In genomic region chr17:47924383-47925339, GRCm38 (mm10) we compare ENCODE assay signal across 8 mouse cellular contexts. TPM values are rescaled to one million over a fixed set of nuclear protein-coding genes. Genes with fewer than 3 reads are reported as not detected.
DNase-seq lines count a peak whose midpoint lies in the region; ATAC-seq and TF ChIP-seq lines count a peak whose summit lies in the region.

Gene Foxp4, minus strand, starts transcription at chr17:47924645.

- DNase-seq in CH12.LX (ENCODE audit: extremely low read depth) = peak; percentile 86
- DNase-seq in c-Kit-positive CD71-negative TER-119-negative erythroid progenitor cells, embryonic 14.5 days (ENCODE audit: low read depth) = peak; percentile 82
- DNase-seq in forebrain, embryonic 11.5 days (ENCODE audit: low spot score) = peak; percentile 96
- DNase-seq in kidney, postnatal 25 days = peak; percentile 85 to 92
- DNase-seq in stomach, postnatal 0 days (ENCODE audit: low spot score) = peak; percentile 92

- no peak for TF ChIP-seq RAD21 in CH12.LX (IDR thresholded peaks at IDR 0.05; ENCODE audit: low read depth, low read length)

- peaks cover 8 to 40% of the 10 kb centered on the region in 2 experiments for H3K4me1 ChIP-seq in CH12.LX (ENCODE audit: control insufficient read depth in 1 of 2, insufficient read depth in 2 of 2)
- H3K4me1 ChIP-seq in forebrain, embryonic 11.5 days (replicated peaks; ENCODE audit: control insufficient read depth, insufficient read depth, low read length) = peaks cover 22% of the 10 kb centered on the region
- peaks cover 19% of the 10 kb centered on the region for H3K4me1 ChIP-seq in heart, embryonic 16.5 days (ENCODE audit: control insufficient read depth, insufficient read depth, low read length)
- H3K4me1 ChIP-seq in liver, embryonic 16.5 days (ENCODE audit: control insufficient read depth, low read depth, low read length) = peaks cover 14% of the 10 kb centered on the region
- H3K4me1 ChIP-seq in neural tube, embryonic 12.5 days = peaks cover 50% of the 10 kb centered on the region
- peaks cover 3% of the 10 kb centered on the region; the same call in 1 of the 2 replicates for H3K4me1 ChIP-seq in stomach, postnatal 0 days (replicated peaks; ENCODE audit: control insufficient read depth, insufficient read depth)

- peak; percentile 80 for ATAC-seq in forebrain, embryonic 11.5 days (replicated peaks; ENCODE audit: low FRiP score)
- ATAC-seq in heart, embryonic 16.5 days (replicated peaks; ENCODE audit: extremely low read depth, insufficient read depth, low FRiP score) = peak; percentile 87
- ATAC-seq in liver, embryonic 16.5 days (ENCODE audit: low read depth) = peak; percentile 82
- peak; percentile 79 for ATAC-seq in neural tube, embryonic 12.5 days (ENCODE audit: low FRiP score, low read depth)
- peak; percentile 89 for ATAC-seq in stomach, postnatal 0 days (ENCODE audit: low FRiP score, low TSS enrichment)

- peaks cover 2 to 32% of the 10 kb centered on the region in 2 experiments for H3K36me3 ChIP-seq in CH12.LX (replicated peaks in 1 of 2; ENCODE audit: control insufficient read depth in 1 of 2, insufficient read depth in 1 of 2, low read length in 1 of 2)
- H3K36me3 ChIP-seq in forebrain, embryonic 11.5 days (ENCODE audit: control insufficient read depth, insufficient read depth, low read length) = no peaks in the 10 kb centered on the region
- no peaks in the 10 kb centered on the region for H3K36me3 ChIP-seq in heart, embryonic 16.5 days (ENCODE audit: control insufficient read depth, insufficient read depth)
- no peaks in the 10 kb centered on the region for H3K36me3 ChIP-seq in liver, embryonic 16.5 days (ENCODE audit: control insufficient read depth, insufficient read depth)
- peaks cover 2% of the 10 kb centered on the region; the same call in 1 of the 2 replicates for H3K36me3 ChIP-seq in neural tube, embryonic 12.5 days
- H3K36me3 ChIP-seq in stomach, postnatal 0 days (ENCODE audit: control insufficient read depth, insufficient read depth, low read length) = no peaks in the 10 kb centered on the region

- dilution Hi-C loops in CH12.LX (cut with MboI; ENCODE audit: extremely low pct_ligation_motif_present, extremely low pct_unique_long_range_greater_than_20kb, low sequenced_read_pairs) = no loop called here

- peaks cover 15% of the 10 kb centered on the region for H3K79me2 ChIP-seq in CH12.LX (replicated peaks; ENCODE audit: control insufficient read depth, extremely low read depth, insufficient read depth, poor library complexity, severe bottlenecking)

- no peak for TF ChIP-seq EP300 in CH12.LX (IDR thresholded peaks at IDR 0.05; ENCODE audit: low read length)
- no peak for TF ChIP-seq EP300 in stomach, postnatal 0 days (optimal IDR thresholded peaks at IDR 0.05)

- H3K27ac ChIP-seq in CH12.LX (ENCODE audit: insufficient read depth, low read depth) = peak within 1 kb of the TSS; percentile 88
- H3K27ac ChIP-seq in forebrain, embryonic 11.5 days (ENCODE audit: low read depth, low read length) = peak within 1 kb of the TSS; percentile 93
- H3K27ac ChIP-seq in heart, embryonic 16.5 days (ENCODE audit: low read length) = peak within 1 kb of the TSS; percentile 95
- peak within 1 kb of the TSS; percentile 82 for H3K27ac ChIP-seq in liver, embryonic 16.5 days (ENCODE audit: low read length)
- peak within 1 kb of the TSS; percentile 72 for H3K27ac ChIP-seq in neural tube, embryonic 12.5 days
- H3K27ac ChIP-seq in stomach, postnatal 0 days (replicated peaks) = peak within 1 kb of the TSS; percentile 97

- TF ChIP-seq CTCF in CH12.LX (conservative IDR thresholded peaks at IDR 0.05 in 1 of 2, IDR thresholded peaks at IDR 0.05 in 1 of 2; ENCODE audit: low read depth in 2 of 2, low read length in 2 of 2) = no peak
- no peak for TF ChIP-seq CTCF in stomach, postnatal 0 days (IDR thresholded peaks at IDR 0.05; ENCODE audit: low read depth)

- peak within 1 kb of the TSS; percentile 85 for H3K9ac ChIP-seq in CH12.LX (ENCODE audit: insufficient read depth, low read depth)
- H3K9ac ChIP-seq in forebrain, embryonic 11.5 days (ENCODE audit: low read length) = peak within 1 kb of the TSS; percentile 96
- peak within 1 kb of the TSS; percentile 96 for H3K9ac ChIP-seq in heart, embryonic 16.5 days (ENCODE audit: low read length)
- peak within 1 kb of the TSS; percentile 73 for H3K9ac ChIP-seq in liver, embryonic 16.5 days (ENCODE audit: low read depth, low read length)
- H3K9ac ChIP-seq in neural tube, embryonic 12.5 days = peak within 1 kb of the TSS; percentile 91
- peak within 1 kb of the TSS; percentile 92 for H3K9ac ChIP-seq in stomach, postnatal 0 days (ENCODE audit: low read length)

- H3K9me3 ChIP-seq in CH12.LX (replicated peaks; ENCODE audit: low read length) = no peaks in the 10 kb centered on the region
- H3K9me3 ChIP-seq in forebrain, embryonic 11.5 days (ENCODE audit: control insufficient read depth, low read length) = no peaks in the 10 kb centered on the region
- H3K9me3 ChIP-seq in heart, embryonic 16.5 days (replicated peaks; ENCODE audit: control insufficient read depth, low read length) = peaks cover 5% of the 10 kb centered on the region; the same call in 1 of the 2 replicates
- H3K9me3 ChIP-seq in liver, embryonic 16.5 days (replicated peaks; ENCODE audit: control insufficient read depth, low read length) = no peaks in the 10 kb centered on the region
- H3K9me3 ChIP-seq in neural tube, embryonic 12.5 days = no peaks in the 10 kb centered on the region
- no peaks in the 10 kb centered on the region for H3K9me3 ChIP-seq in stomach, postnatal 0 days (ENCODE audit: control insufficient read depth, low read length)

- peak; percentile 65 for TF ChIP-seq POLR2A in CH12.LX (IDR thresholded peaks at IDR 0.05; ENCODE audit: low read depth, low read length)

- peak within 1 kb of the TSS; percentile 66 to 83 (median 73) for H3K4me3 ChIP-seq in CH12.LX (replicated peaks in 1 of 3; ENCODE audit: low read depth in 2 of 3, low read length in 2 of 3, poor library complexity in 1 of 3)
- H3K4me3 ChIP-seq in forebrain, embryonic 11.5 days (ENCODE audit: low read depth, low read length) = peak within 1 kb of the TSS; percentile 93
- peak within 1 kb of the TSS; percentile 97 for H3K4me3 ChIP-seq in heart, embryonic 16.5 days (ENCODE audit: low read length)
- peak within 1 kb of the TSS; percentile 77 for H3K4me3 ChIP-seq in liver, embryonic 16.5 days (ENCODE audit: low read depth, low read length)
- peak within 1 kb of the TSS; percentile 88 for H3K4me3 ChIP-seq in neural tube, embryonic 12.5 days
- H3K4me3 ChIP-seq in stomach, postnatal 0 days (ENCODE audit: low read depth, low read length) = peak within 1 kb of the TSS; percentile 96

- no peaks in the 10 kb centered on the region for H3K27me3 ChIP-seq in CH12.LX (replicated peaks)
- peaks cover 13% of the 10 kb centered on the region for H3K27me3 ChIP-seq in forebrain, embryonic 11.5 days (ENCODE audit: control insufficient read depth, insufficient read depth, low read length)
- 0 out of 2 replicates have a peak, but pooled peaks cover 4% of the 10 kb centered on the region for H3K27me3 ChIP-seq in heart, embryonic 16.5 days (ENCODE audit: control insufficient read depth, insufficient read depth, low read length)
- peaks cover 43% of the 10 kb centered on the region for H3K27me3 ChIP-seq in liver, embryonic 16.5 days (ENCODE audit: control insufficient read depth, insufficient read depth, low read depth, low read length)
- H3K27me3 ChIP-seq in neural tube, embryonic 12.5 days (replicated peaks) = no peaks in the 10 kb centered on the region
- H3K27me3 ChIP-seq in stomach, postnatal 0 days (ENCODE audit: control insufficient read depth, insufficient read depth, low read length) = no peaks in the 10 kb centered on the region

- peak within 1 kb of the TSS; percentile 95 for H3K4me2 ChIP-seq in CH12.LX (ENCODE audit: insufficient read depth, low read depth, poor library complexity, severe bottlenecking)
- H3K4me2 ChIP-seq in forebrain, embryonic 11.5 days (ENCODE audit: low read depth, low read length, severe bottlenecking) = peak within 1 kb of the TSS; percentile 96
- peak within 1 kb of the TSS; percentile 98 for H3K4me2 ChIP-seq in heart, embryonic 16.5 days (ENCODE audit: low read depth, low read length)
- H3K4me2 ChIP-seq in liver, embryonic 16.5 days (ENCODE audit: low read depth, low read length) = peak within 1 kb of the TSS; percentile 89
- H3K4me2 ChIP-seq in neural tube, embryonic 12.5 days (replicated peaks) = peak within 1 kb of the TSS; percentile 98
- peak within 1 kb of the TSS; percentile 90 for H3K4me2 ChIP-seq in stomach, postnatal 0 days (replicated peaks; ENCODE audit: low read depth)

- in situ Hi-C loops in CH12.LX (cut with MboI; ENCODE audit: low pct_ligation_motif_present, low pct_unique_long_range_greater_than_20kb, low sequenced_read_pairs) = no loop called here

- WGBS in forebrain, embryonic 11.5 days = under 1% methylated on average over 89 of the region's 91 CpGs
- under 1% methylated on average over 80 of the region's 91 CpGs for WGBS in heart, embryonic 16.5 days
- under 1% methylated on average over 90 of the region's 91 CpGs for whole genome bisulfite sequencing in liver, embryonic 16.5 days (ENCODE audit: insufficient replicate concordance)
- WGBS in neural tube, embryonic 12.5 days = 1% methylated on average over 90 of the region's 91 CpGs
- WGBS in stomach, postnatal 0 days = under 1% methylated on average over 57 of the region's 91 CpGs

TF ChIP-seq in CH12.LX, 34 proteins besides CTCF, POLR2A, EP300 and RAD21 (continues in another document):
- TF ChIP-seq RCOR1 (conservative IDR thresholded peaks at IDR 0.05; ENCODE audit: low read depth, low read length) (no peak), POLR2AphosphoS2 (IDR thresholded peaks at IDR 0.05; ENCODE audit: low read depth, low read length) (no peak), JUN (IDR thresholded peaks at IDR 0.05; ENCODE audit: insufficient read depth, low read depth, low read length) (no peak), JUND (conservative IDR thresholded peaks at IDR 0.05; ENCODE audit: low read depth, low read length) (no peak), SIN3A (IDR thresholded peaks at IDR 0.05; ENCODE audit: low read length) (peak; percentile 4), MYC (IDR thresholded peaks at IDR 0.05; ENCODE audit: low read depth, low read length) (peak; percentile 98), MAFK (IDR thresholded peaks at IDR 0.05; ENCODE audit: insufficient replicate concordance, low read length) (no peak), ELF1 (IDR thresholded peaks at IDR 0.05; ENCODE audit: low read depth, low read length) (0 out of 2 replicates have a peak, but pooled peaks have one; percentile 45)

RNA-seq across cellular contexts. Expression of gene Foxp4, which starts in this region (rescaled TPM):
- total RNA-seq in CH12.LX (2012; rRNA removed) (8.5 and 9.9 TPM in 2 replicates), CH12.LX (2014; rRNA removed) (2.5 and 3.3 TPM in 2 replicates)
- polyA plus RNA-seq in CH12.LX (2012; ENCODE audit: insufficient read length, low read depth) = 34.8 and 41.7 TPM in 2 replicates
- 26.1 and 27.8 TPM in 2 replicates for polyA plus RNA-seq in forebrain, embryonic 11.5 days (2014; fragmentation: Nextera tagmentation; extraction: Ambion mirVana)
- polyA plus RNA-seq in heart, embryonic 16.5 days (2015; fragmentation: Nextera tagmentation; extraction: Ambion mirVana) = 6.5 and 6.6 TPM in 2 replicates
- polyA plus RNA-seq in liver, embryonic 16.5 days (2015; fragmentation: Nextera tagmentation; extraction: Ambion mirVana) = 3.4 and 4.0 TPM in 2 replicates
- 30.4 and 31.8 TPM in 2 replicates for polyA plus RNA-seq in neural tube, embryonic 12.5 days (2016; fragmentation: Nextera tagmentation; extraction: Ambion mirVana)
- polyA plus RNA-seq in stomach, postnatal 0 days (2015; fragmentation: Nextera tagmentation; extraction: Ambion mirVana) = 14.6 and 17.9 TPM in 2 replicates

Comparison
In these comparisons a context has a peak if more than half of its experiments do, and no peak if none do; other contexts are left out.
1. Peak in every context shown above with its lines: DNase-seq, ATAC-seq, H3K4me3 ChIP-seq and H3K27ac ChIP-seq.